Mouse (Mus musculus) neural tube, embryonic 15.5 days (tissue): Measurements from ENCODE around the gene Rasal2. TPM values are rescaled to one million over a fixed set of nuclear protein-coding genes. Genes with fewer than 3 reads are reported as not detected.

Experiments used
- ATAC-seq: fragments of 200-750 bp; cut with Nextera tagmentation; 2 replicates; pipeline ENCODE4 v1.8.0; 2017; ENCODE audit warnings: mild to moderate bottlenecking, moderate TSS enrichment, moderate library complexity; ENCODE audit not compliant: low FRiP score
- H3K27ac ChIP-seq: fragments of 300-500 bp; sonication (generic); replicated peaks from 2 replicates; pipeline ENCODE4 v1.5.1; 2015; ENCODE audit warnings: mild to moderate bottlenecking, inconsistent platforms
- H3K27me3 ChIP-seq: fragments of 300-500 bp; sonication (generic); replicated peaks from 2 replicates; pipeline ENCODE4 v1.6.1; 2015; ENCODE audit warnings: inconsistent platforms
- H3K36me3 ChIP-seq: fragments of 300-500 bp; sonication (generic); 2 replicates; pipeline ENCODE4 v1.6.1; 2015; ENCODE audit warnings: inconsistent platforms
- H3K4me1 ChIP-seq: fragments of 300-500 bp; sonication (generic); 2 replicates; pipeline ENCODE4 v1.6.1; 2015; ENCODE audit warnings: inconsistent platforms
- H3K4me2 ChIP-seq: fragments of 300-500 bp; sonication (generic); 2 replicates; pipeline ENCODE4 v1.6.1; 2015; ENCODE audit warnings: inconsistent platforms, mild to moderate bottlenecking, moderate library complexity
- H3K4me3 ChIP-seq: fragments of 300-500 bp; sonication (generic); replicated peaks from 2 replicates; pipeline ENCODE4 v1.5.1; 2015; ENCODE audit warnings: mild to moderate bottlenecking, inconsistent platforms
- H3K9ac ChIP-seq: fragments of 300-500 bp; sonication (generic); replicated peaks from 2 replicates; pipeline ENCODE4 v1.6.1; 2015; ENCODE audit warnings: mild to moderate bottlenecking, inconsistent platforms
- H3K9me3 ChIP-seq: fragments of 300-500 bp; sonication (generic); replicated peaks from 2 replicates; pipeline ENCODE4 v1.6.1; 2016; ENCODE audit warnings: inconsistent platforms
- WGBS: fragments of 180-500 bp; shearing (Covaris S2); methylation state at CpG from one replicate; pipeline ENCODE4 v1.1.7; 2015; ENCODE audit warnings: mixed read lengths; 5-methylcytosine and 5-hydroxymethylcytosine counted together
- polyA plus RNA-seq: library from polyadenylated mRNA; unstranded; fragments of >200 nt; fragmentation: Nextera tagmentation; extraction: Ambion mirVana; gene quantifications from 2 replicates; pipeline ENCODE4 v1.2.1, GENCODE M21; 2015

Gene Rasal2
- polyA plus RNA-seq, 1 experiment from 2014 or later: 39.1 TPM

- H3K9ac ChIP-seq: peak overlapping the region; percentile 40
- no peaks in the 10 kb centered on the region for H3K27me3 ChIP-seq
- H3K4me1 ChIP-seq: peaks cover 13% of the 10 kb centered on the region
- no peaks in the 10 kb centered on the region for H3K9me3 ChIP-seq
- H3K27ac ChIP-seq: 0 out of 2 replicates have a peak overlapping the region, but pooled peaks have one; percentile 9
- peak overlapping the region; percentile 38 for H3K4me3 ChIP-seq
- peak overlapping the region; percentile 65 for H3K4me2 ChIP-seq
- H3K36me3 ChIP-seq: no peaks in the 10 kb centered on the region
- 11% methylated on average over 25 of the region's 25 CpGs for WGBS
- peak; percentile 71 for ATAC-seq
These were observed 326.0 kb downstream of the Rasal2 start for GRCm38 (mm10) chr1:157086097-157086994.

Other genes starting within 250 kb of the Rasal2 start
- 6.5 and 8.6 TPM in 2 replicates for gene Cryzl2, start 46.0 kb upstream of the Rasal2 start, polyA plus RNA-seq
- gene Sec16b, start 94.1 kb upstream of the Rasal2 start, polyA plus RNA-seq: 0.45 and 1.5 TPM in 2 replicates